Mouse (Mus musculus): Measurements from ENCODE around the gene Mtx1.

DNA sequence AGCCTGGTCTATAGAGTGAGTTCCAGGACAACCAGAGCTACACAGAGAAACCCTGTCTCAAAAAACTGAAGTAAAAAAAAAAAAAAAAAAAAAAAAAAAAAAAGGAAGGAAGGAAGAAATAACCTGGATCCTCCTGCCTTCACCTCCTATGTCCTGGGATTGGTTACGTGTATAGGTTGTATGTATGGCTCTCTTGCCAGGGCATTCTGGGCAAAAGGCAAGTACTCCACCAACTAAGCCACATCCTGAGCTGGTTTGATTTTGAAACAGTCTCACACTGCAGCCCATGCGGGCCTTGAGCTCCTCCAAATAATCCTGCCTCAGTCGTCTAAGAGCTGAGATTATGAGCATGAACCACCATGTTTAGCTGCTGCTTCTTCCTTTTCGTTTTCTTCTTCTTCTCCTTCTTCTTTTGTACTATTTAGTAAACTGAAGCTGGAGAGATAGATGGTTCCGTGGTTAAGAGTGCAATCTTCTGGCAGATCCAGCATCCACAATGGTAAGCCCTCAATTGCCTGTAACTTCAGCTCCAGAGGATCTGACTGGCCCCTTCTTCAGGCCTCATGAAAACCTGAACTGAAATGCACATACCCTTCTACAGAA is 63.1 kb downstream of the Mtx1 start:
- TF ChIP-seq CTCF (IDR thresholded peaks at IDR 0.05; ENCODE audit: low read depth) (no peak), EP300 (optimal IDR thresholded peaks at IDR 0.05) (no peak)

Measured in stomach, postnatal 0 days (tissue).